Mouse (Mus musculus): ENCODE results near the gene Tmem255b. TPM values are rescaled to one million over a fixed set of nuclear protein-coding genes. Genes with fewer than 3 reads are reported as not detected.

Gene Tmem255b
- polyA plus RNA-seq (2017; shearing (Covaris generic)), result not detected

- no peak for ATAC-seq
Observed at GRCm38 (mm10) chr8:13434889-13435288, at the start of gene Tmem255b. Gene Tmem255b (plus strand): TSS chr8:13435189.

GRCm38 (mm10) chr8:13386366-13386765 is 48.6 kb upstream of the Tmem255b start:
- no peak for ATAC-seq

GRCm38 (mm10) chr8:13387728-13388127 is 47.3 kb upstream of the Tmem255b start:
- ATAC-seq, result no peak

- no peak for ATAC-seq
Observed at GRCm38 (mm10) chr8:13388744-13389143, 46.2 kb upstream of the Tmem255b start.

GRCm38 (mm10) chr8:13393869-13394268 is 41.1 kb upstream of the Tmem255b start:
- no peak for ATAC-seq

GRCm38 (mm10) chr8:13396725-13397124 is 38.3 kb upstream of the Tmem255b start, which contains the start of gene Atp4b:
Gene Atp4b (minus strand): TSS chr8:13396825.
- ATAC-seq, result no peak

GRCm38 (mm10) chr8:13403517-13403916 is 31.5 kb upstream of the Tmem255b start:
- no peak for ATAC-seq

GRCm38 (mm10) chr8:13404666-13405131 is 30.3 kb upstream of the Tmem255b start, which contains the start of gene Grk1:
Gene Grk1 (plus strand): TSS chr8:13405081.
- ATAC-seq, result no peak

GRCm38 (mm10) chr8:13406011-13406410 is 29.0 kb upstream of the Tmem255b start:
- ATAC-seq, result no peak

- peak; percentile 43 for ATAC-seq
Observed at GRCm38 (mm10) chr8:13411597-13411996, 23.4 kb upstream of the Tmem255b start.

- peak; percentile 47 for ATAC-seq
Observed at GRCm38 (mm10) chr8:13412891-13413558, 22.0 kb upstream of the Tmem255b start.

- ATAC-seq, result no peak
Observed at GRCm38 (mm10) chr8:13413823-13414390, 21.1 kb upstream of the Tmem255b start.

GRCm38 (mm10) chr8:13415879-13416278 is 19.1 kb upstream of the Tmem255b start:
- no peak for ATAC-seq

- ATAC-seq, result no peak
Observed at GRCm38 (mm10) chr8:13419111-13419639, 15.8 kb upstream of the Tmem255b start.

- no peak for ATAC-seq
Observed at GRCm38 (mm10) chr8:13420970-13421369, 14.0 kb upstream of the Tmem255b start.

GRCm38 (mm10) chr8:13427351-13427750 is 7.6 kb upstream of the Tmem255b start:
- no peak for ATAC-seq

GRCm38 (mm10) chr8:13428156-13428555 is 6.8 kb upstream of the Tmem255b start:
- ATAC-seq, result no peak

- ATAC-seq, result no peak
Observed at GRCm38 (mm10) chr8:13430412-13430811, 4.6 kb upstream of the Tmem255b start.

GRCm38 (mm10) chr8:13430866-13431265 is 4.1 kb upstream of the Tmem255b start:
- ATAC-seq, result no peak

- no peak for ATAC-seq
Observed at GRCm38 (mm10) chr8:13433130-13433529, 1.9 kb upstream of the Tmem255b start.

- ATAC-seq, result no peak
Observed at GRCm38 (mm10) chr8:13436052-13436451, 1.1 kb downstream of the Tmem255b start.

GRCm38 (mm10) chr8:13437531-13437930 is 2.5 kb downstream of the Tmem255b start:
- ATAC-seq, result no peak

- ATAC-seq, result no peak
Observed at GRCm38 (mm10) chr8:13442152-13442551, 7.2 kb downstream of the Tmem255b start.

GRCm38 (mm10) chr8:13446456-13446855 is 11.5 kb downstream of the Tmem255b start:
- ATAC-seq, result no peak
